Mouse (Mus musculus) gastrocnemius, postnatal 10 days (tissue): ENCODE data around the gene Mfap1b. TPM values are rescaled to one million over a fixed set of nuclear protein-coding genes. Genes with fewer than 3 reads are reported as not detected.
"Not testable (repeated sequence)": the region's sequence is repeated elsewhere in the genome, so short reads cannot be mapped to it uniquely, and the experiment has no call there.

Experiments
- DNase-seq: peaks from one replicate; pipeline ENCODE4 v3.0.0; 2021; ENCODE audit warnings: mixed read lengths
- total RNA-seq, 2 experiments: library from RNA; stranded (reverse); gene quantifications; 2 replicates each; pipeline ENCODE4 v1.2.3; 2021

Mfap1b gene
- total RNA-seq, 2 experiments from 2014 or later: 23.3 to 24.8 TPM

DNA sequence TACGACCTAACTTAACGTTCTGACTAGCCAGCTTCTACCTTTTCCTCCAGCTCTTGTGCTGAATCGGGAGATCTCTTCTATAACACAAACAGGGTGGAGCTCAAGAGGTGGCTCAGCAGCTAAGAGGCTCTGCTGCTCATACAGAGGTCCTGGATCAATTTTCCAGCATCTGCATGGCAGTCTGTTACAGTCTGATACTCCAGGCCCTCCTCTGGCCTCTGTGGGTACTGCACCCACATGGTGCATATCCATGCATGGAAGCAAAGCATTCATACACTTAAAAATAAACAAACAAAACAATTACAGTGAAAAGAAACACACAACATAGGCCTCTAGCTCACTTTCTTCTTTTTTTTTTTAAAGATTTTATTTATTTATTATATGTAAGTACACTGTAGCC is 1.1 kb downstream of the Mfap1b start:
- not testable (repeated sequence) for DNase-seq

DNA sequence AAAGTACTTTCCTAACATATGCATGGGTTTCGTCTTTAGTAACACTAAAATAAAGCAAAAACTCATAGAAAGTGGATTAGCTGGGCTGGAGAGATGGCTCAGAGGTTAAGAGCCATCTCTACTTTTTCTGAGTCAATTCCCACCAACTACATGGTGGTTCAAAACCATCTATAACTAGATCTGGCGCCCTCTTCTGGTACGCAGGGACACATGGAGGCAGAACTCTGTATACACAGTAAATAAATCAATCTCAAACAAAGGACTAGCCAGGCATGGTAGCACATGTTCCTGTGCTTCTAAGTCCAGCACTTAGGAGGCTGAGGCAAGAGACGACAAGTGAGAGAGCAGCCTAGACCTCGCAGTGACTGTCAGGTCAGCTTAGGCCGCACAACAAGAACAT is 4.9 kb downstream of the Mfap1b start:
- DNase-seq: not testable (repeated sequence)

DNA sequence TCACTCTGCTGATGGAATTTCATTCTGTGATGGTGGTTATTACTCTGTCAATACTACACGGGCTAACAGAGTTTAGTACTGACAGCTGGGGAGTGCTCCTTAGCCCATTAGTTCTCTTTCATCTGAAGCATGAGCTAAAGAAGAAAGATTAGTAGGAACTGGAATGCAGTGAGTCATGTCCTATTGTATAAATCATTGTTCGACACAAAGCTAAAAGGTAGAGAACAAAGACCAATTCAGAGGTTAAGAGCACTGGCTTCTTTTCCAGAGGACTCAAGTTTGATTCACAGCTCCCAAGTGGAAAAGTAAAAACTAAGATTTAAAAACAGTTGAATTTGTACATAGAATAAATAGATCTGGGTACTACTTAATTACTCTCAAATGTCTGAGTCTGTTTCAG is 13.8 kb downstream of the Mfap1b start:
- DNase-seq: no peak

DNA sequence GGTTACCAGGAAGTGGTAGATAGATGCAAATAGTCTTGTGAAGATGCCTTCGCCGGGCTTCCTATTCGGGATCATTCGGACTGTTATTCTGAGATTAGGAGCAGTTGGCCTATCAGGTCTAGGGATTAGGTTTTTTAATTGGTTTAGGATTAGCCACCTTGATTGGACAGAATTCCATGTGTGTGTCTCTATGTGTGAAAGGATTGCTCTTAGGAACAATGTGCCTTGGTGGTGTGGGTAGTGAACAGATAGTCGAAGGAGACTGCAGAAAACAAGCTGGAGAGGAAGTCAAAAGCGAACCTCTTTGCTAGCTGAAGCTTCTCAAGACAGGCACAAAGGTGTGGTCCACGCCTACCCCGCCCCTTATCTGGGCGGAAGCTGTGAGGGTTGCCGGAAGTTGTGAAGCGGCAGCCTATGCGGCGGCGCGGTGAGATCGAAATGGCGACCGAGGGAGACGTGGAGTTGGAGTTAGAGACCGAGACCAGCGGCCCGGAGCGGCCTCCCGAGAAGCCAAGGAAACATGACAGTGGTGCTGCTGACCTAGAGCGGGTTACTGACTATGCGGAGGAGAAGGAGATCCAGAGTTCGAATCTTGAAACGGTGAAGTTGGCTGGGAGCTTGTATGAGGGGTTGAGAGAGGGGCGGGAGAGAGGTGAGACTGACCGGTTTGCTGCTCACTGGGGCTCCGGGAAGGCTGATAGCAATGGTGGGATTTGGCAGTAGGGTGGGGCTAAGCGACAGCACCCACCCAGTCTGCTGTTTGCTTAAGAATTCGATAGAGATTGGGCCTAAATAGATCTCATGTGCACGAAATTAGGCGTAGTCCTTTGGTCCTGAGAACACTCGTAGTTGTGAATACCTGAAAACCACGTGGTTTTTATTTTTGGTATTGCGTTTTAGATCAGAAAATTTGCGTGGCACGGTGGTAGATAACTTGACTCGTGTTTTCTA is 16.9 kb downstream of the Mfap1b start, which contains the start of gene Serinc4:
Gene Serinc4 (minus strand): TSS at position 90 of the 951 bp plus-strand sequence.
- peak; percentile 78 for DNase-seq

DNA sequence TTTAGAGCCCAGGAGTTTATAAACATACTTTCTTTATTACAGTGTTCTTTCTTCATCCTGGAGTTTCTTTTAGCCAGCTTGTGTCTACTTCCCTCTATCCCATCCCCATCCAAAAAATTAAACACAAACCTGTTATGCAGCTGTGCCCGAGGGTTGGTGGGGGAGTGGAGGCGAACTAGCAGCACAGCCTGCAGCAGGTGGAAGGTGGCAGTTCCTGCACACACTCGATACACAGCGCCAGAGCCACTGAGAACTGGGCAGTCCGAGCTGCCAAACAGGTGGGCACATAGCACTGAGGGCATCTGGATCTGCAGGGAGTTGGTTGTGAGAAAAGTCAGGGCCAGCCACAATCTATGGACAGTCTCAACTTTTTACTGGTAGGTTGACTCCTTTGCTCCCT is 18.3 kb downstream of the Mfap1b start:
- no peak for DNase-seq

DNA sequence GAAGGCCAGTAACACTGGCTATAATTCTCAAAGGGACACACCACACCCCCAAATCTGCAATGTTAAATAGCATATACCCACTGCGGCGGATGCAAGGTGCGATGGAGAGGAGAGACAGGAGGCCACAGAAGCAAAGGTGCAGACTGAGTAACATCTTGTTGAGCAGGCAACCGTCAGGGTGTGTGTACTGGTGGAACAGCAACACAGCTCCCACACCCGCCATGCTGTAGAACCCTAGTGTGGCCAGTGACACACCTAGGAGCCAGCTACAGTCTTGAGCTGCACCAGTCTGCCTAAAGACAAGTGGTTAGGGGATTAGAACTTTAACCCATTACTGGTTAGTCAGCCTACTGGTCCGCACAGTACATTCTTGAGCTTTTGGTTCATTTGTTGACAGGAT is 19.9 kb downstream of the Mfap1b start:
- DNase-seq: no peak

- no peak for DNase-seq
These were observed 20.9 kb downstream of the Mfap1b start, which contains the start of gene Hypk for GRCm38 (mm10) chr2:121452990-121453389. Gene Hypk, plus strand, starts transcription at chr2:121453290.

- no peak for DNase-seq
These were observed 21.5 kb downstream of the Mfap1b start for GRCm38 (mm10) chr2:121452361-121452760.

DNA sequence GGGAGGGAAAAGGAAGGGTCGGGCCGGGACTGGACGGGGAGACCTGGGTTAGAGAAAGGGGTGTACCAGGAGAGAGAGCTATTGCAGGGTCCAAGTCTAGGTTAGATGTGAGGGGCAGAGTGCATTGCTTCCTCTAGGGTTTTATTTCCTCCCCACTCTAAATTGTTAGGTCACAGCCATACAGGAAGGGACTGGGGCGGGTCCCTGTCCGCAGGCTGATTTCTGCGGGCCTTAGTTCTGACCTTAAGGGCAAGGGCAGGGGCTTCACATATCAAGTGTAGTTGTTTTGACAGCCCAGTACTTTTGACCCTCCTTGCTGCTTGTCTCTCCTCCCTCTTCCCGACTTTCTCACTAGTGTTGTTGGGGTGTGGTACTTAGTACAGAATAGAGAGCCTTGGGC is 23.8 kb downstream of the Mfap1b start:
- DNase-seq: no peak

GRCm38 (mm10) chr2:121449545-121450011 is 24.3 kb downstream of the Mfap1b start:
- peak; percentile 56 for DNase-seq

DNA sequence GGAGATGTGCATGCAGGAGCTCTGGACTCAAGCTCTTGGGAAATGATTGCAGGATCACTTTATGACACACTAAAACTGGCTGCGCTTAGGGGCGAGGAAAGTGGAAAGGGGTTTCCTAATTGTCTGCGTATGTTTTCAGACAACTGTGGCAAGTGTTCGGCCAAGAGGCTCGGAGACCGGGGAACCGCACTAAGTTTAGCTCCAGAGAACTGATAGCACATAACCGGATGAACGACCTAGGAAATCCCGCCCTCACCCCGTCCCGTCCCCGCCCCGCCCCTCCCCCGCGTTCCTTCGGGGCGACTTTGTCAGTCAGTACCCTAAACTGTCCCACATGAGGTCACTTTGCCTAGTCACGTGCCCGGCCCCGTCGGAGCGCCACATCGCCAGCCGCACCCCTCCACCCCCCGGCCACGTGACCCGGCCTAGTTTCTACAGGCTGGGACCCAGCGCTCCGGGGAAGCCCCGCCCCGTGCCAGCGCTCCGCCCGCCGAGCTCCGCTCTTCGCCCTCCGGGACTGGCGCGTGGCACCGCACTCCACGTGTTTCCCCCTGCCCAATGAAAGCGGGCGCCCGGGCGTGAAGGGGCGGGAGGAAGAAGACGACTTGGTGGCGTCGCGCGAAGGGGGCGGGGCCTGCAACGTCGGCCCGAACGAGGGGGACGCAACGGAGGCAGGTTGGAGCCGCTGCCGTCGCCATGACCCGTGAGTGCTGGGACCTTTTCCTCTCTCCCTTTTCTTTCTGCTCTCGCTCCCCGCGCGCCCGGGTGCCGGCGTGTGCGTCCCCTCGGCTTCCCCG is 24.9 kb downstream of the Mfap1b start, which contains the start of gene Serf2:
Gene Serf2 (plus strand): TSS at position 457 of the 797 bp plus-strand sequence.
- DNase-seq: peak; percentile 100

- peak; percentile 38 for DNase-seq
These were observed 25.7 kb downstream of the Mfap1b start for GRCm38 (mm10) chr2:121448136-121448535.

GRCm38 (mm10) chr2:121447006-121447405 is 26.9 kb downstream of the Mfap1b start:
- no peak for DNase-seq

- no peak for DNase-seq
These were observed 27.4 kb downstream of the Mfap1b start for GRCm38 (mm10) chr2:121446506-121446905.

DNA sequence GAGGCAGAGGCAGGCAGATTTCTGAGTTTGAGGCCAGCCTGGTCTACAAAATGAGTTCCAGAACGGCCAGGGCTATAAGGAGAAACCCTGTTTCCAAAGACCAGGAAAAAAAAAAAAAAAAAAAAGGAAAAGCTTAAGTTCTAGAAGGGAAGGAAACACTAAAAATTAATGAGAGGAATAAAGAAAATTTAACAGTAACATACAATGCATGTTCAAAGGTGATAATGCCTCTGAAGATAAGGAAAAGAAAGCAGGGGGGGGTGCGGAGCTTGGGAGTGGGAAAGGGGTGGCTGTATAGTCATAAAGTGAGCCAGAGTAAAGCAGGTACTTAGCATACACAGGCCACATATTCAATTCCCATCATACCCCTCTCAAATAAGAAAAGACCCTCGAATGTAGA is 28.8 kb downstream of the Mfap1b start:
- DNase-seq: no peak

- DNase-seq: no peak
These were observed 29.7 kb downstream of the Mfap1b start, which contains the start of gene Ell3 for GRCm38 (mm10) chr2:121444178-121444577. Gene Ell3, minus strand, starts transcription at chr2:121444278.

DNA sequence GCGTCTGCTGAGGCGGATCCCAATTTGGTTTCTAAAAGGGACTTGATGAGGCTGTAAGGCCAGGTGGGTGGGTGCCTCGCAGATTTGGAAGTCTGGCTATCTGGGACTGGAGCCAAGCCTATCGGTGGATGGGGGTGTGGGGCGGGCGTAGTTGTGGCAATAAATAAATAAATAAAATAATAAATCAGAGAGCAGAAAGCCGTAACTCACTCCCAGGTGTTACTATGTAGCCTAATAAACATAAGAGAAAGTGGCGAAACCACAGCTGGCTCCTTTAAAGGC is 30.9 kb downstream of the Mfap1b start:
- no peak for DNase-seq

- DNase-seq: peak; percentile 48
These were observed 31.4 kb downstream of the Mfap1b start for GRCm38 (mm10) chr2:121442259-121443067.

- no peak for DNase-seq
These were observed 32.1 kb downstream of the Mfap1b start for GRCm38 (mm10) chr2:121441800-121442199.

DNA sequence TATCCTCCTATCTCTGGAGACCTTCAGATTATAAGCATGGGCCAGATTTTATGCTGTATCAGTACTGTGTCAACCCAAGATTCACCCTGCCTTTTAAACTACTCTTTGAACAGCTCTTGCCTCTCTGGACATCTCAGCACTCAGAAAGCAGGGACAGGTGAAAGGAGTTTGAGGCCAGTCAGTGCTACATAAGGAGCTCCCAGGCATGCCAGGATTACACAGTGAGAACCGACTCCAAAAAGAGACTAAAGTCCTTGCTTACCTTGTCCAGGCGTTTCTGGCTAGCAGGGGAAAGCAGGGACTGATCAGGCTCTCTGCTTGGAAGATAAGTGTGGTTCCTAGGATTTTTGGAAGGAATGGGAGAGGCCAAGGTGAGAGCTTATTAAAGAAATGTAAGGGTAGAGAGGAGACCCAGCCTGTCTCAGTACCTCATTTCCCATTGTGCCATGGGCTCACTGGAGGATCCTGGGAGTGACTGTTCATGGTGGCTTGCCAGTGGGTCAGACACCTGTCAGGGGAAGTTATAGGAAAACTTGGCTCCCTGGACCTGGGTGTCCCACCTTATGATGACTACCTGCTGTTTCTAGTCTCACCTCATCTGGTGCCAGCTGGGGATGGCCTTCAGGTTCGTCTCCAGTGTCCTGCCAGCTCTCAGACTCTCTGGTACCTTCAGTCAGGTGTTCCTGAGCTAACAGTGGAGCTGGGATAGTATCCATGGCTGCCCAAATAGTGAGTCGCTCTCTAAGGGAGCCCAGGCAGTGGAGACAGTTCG is 32.8 kb downstream of the Mfap1b start:
- no peak for DNase-seq

- DNase-seq: no peak
These were observed 34.1 kb downstream of the Mfap1b start for GRCm38 (mm10) chr2:121439746-121440145.
